ENCODE assay signal across 8 mouse cellular contexts in genomic region chr5:22745529-22745884, GRCm38 (mm10). TPM values are rescaled to one million over a fixed set of nuclear protein-coding genes. Genes with fewer than 3 reads are reported as not detected.
DNase-seq lines count a peak whose midpoint lies in the region; ATAC-seq and TF ChIP-seq lines count a peak whose summit lies in the region.

No protein-coding gene starts in this region.

- no peak for TF ChIP-seq POLR2A in embryonic fibroblast, embryonic 13.5 days (IDR thresholded peaks at IDR 0.05; ENCODE audit: low read depth, low read length)

- H3K9ac ChIP-seq in kidney, embryonic 16.5 days (replicated peaks; ENCODE audit: low read length), result peak overlapping the region; percentile 31
- peak overlapping the region; percentile 57; the same call in 1 of the 2 replicates for H3K9ac ChIP-seq in intestine, embryonic 16.5 days (ENCODE audit: low read depth, low read length)
- peak overlapping the region; percentile 77 for H3K9ac ChIP-seq in neural tube, embryonic 14.5 days (replicated peaks; ENCODE audit: low read depth, low read length)

- H3K27ac ChIP-seq in kidney, embryonic 16.5 days (ENCODE audit: low read length), result no peak overlapping the region
- no peak overlapping the region for H3K27ac ChIP-seq in embryonic fibroblast, embryonic 13.5 days (ENCODE audit: insufficient read depth, low read length)
- no peak overlapping the region for H3K27ac ChIP-seq in intestine, embryonic 16.5 days (ENCODE audit: low read length)
- H3K27ac ChIP-seq in neural tube, embryonic 14.5 days (ENCODE audit: low read depth, low read length), result peak overlapping the region; percentile 28; the same call in 1 of the 2 replicates

- DNase-seq in kidney, postnatal 36 days, result no peak
- DNase-seq in right cerebral cortex, postnatal 25 days, result no peak
- DNase-seq in c-Kit-positive CD71-positive TER-119-positive erythroid progenitor cells, embryonic 14.5 days (ENCODE audit: low spot score), result no peak
- no peak for DNase-seq in ovary, postnatal 36 days (ENCODE audit: low spot score)

- H3K9me3 ChIP-seq in kidney, embryonic 16.5 days (ENCODE audit: low read length), result no peaks in the 10 kb centered on the region
- H3K9me3 ChIP-seq in intestine, embryonic 16.5 days (ENCODE audit: control insufficient read depth, low read length), result no peaks in the 10 kb centered on the region
- no peaks in the 10 kb centered on the region for H3K9me3 ChIP-seq in neural tube, embryonic 14.5 days (ENCODE audit: control insufficient read depth, low read length)

- H3K4me3 ChIP-seq in kidney, embryonic 16.5 days (ENCODE audit: low read length), result peak overlapping the region; percentile 57
- peak overlapping the region; percentile 28; the same call in 1 of the 2 replicates for H3K4me3 ChIP-seq in embryonic fibroblast, embryonic 13.5 days (ENCODE audit: insufficient read depth, low read length)
- peak overlapping the region; percentile 53 for H3K4me3 ChIP-seq in intestine, embryonic 16.5 days (ENCODE audit: low read length)
- H3K4me3 ChIP-seq in neural tube, embryonic 14.5 days (ENCODE audit: low read depth, low read length), result peak overlapping the region; percentile 51

- H3K4me1 ChIP-seq in kidney, embryonic 16.5 days (ENCODE audit: insufficient read depth, low read length), result peaks cover 17% of the 10 kb centered on the region
- H3K4me1 ChIP-seq in embryonic fibroblast, embryonic 13.5 days (ENCODE audit: control insufficient read depth, insufficient read depth, low read length), result no peaks in the 10 kb centered on the region
- H3K4me1 ChIP-seq in intestine, embryonic 16.5 days (ENCODE audit: control insufficient read depth, insufficient read depth, low read length), result 0 out of 2 replicates have a peak, but pooled peaks cover 5% of the 10 kb centered on the region
- 0 out of 2 replicates have a peak, but pooled peaks cover 4% of the 10 kb centered on the region for H3K4me1 ChIP-seq in neural tube, embryonic 14.5 days (ENCODE audit: control insufficient read depth, insufficient read depth, low read length)

- H3K36me3 ChIP-seq in kidney, embryonic 16.5 days (ENCODE audit: insufficient read depth, low read length), result no peaks in the 10 kb centered on the region
- no peaks in the 10 kb centered on the region for H3K36me3 ChIP-seq in intestine, embryonic 16.5 days (ENCODE audit: control insufficient read depth, insufficient read depth, low read length)
- no peaks in the 10 kb centered on the region for H3K36me3 ChIP-seq in neural tube, embryonic 14.5 days (ENCODE audit: control insufficient read depth, insufficient read depth, low read length)

- H3K27me3 ChIP-seq in kidney, embryonic 16.5 days (ENCODE audit: insufficient read depth, low read length), result peaks cover 47% of the 10 kb centered on the region
- H3K27me3 ChIP-seq in intestine, embryonic 16.5 days (replicated peaks; ENCODE audit: control insufficient read depth, insufficient read depth, low read length), result peaks cover 15% of the 10 kb centered on the region
- H3K27me3 ChIP-seq in neural tube, embryonic 14.5 days (ENCODE audit: control insufficient read depth, insufficient read depth, low read length), result peaks cover 3% of the 10 kb centered on the region; the same call in 1 of the 2 replicates

- no peak for TF ChIP-seq CTCF in embryonic fibroblast, embryonic 13.5 days (IDR thresholded peaks at IDR 0.05; ENCODE audit: borderline replicate concordance, insufficient read depth, low read length)

- WGBS in kidney, embryonic 16.5 days, result 2% methylated on average over 10 of the region's 10 CpGs
- 2% methylated on average over 10 of the region's 10 CpGs for WGBS in intestine, embryonic 16.5 days
- 2% methylated on average over 10 of the region's 10 CpGs for WGBS in neural tube, embryonic 14.5 days

- ATAC-seq in kidney, embryonic 16.5 days (ENCODE audit: low FRiP score, low TSS enrichment), result no peak
- no peak for ATAC-seq in intestine, embryonic 16.5 days
- peak; percentile 30 for ATAC-seq in neural tube, embryonic 14.5 days (ENCODE audit: low read depth)

- peak overlapping the region; percentile 97 for H3K4me2 ChIP-seq in kidney, embryonic 16.5 days (replicated peaks; ENCODE audit: low read depth, low read length)
- H3K4me2 ChIP-seq in intestine, embryonic 16.5 days (ENCODE audit: low read depth, low read length), result peak overlapping the region; percentile 91
- H3K4me2 ChIP-seq in neural tube, embryonic 14.5 days (ENCODE audit: low read depth, low read length), result peak overlapping the region; percentile 96

RNA-seq across cellular contexts. Expression of gene Lhfpl3, which starts 0.4 kb away (rescaled TPM):
- 0.31 and 0.40 TPM in 2 replicates for polyA plus RNA-seq in kidney, embryonic 16.5 days (2015; fragmentation: Nextera tagmentation; extraction: Ambion mirVana)
- 0.25 and 0.49 TPM in 2 replicates for polyA plus RNA-seq in embryonic fibroblast, embryonic 13.5 days (2011; ENCODE audit: insufficient read length, low read depth, missing spikeins)
- polyA plus RNA-seq in intestine, embryonic 16.5 days (2015; fragmentation: Nextera tagmentation; extraction: Ambion mirVana), result 0.05 TPM in 1 of 2 replicates, not detected in the other
- 19.3 and 27.6 TPM in 2 replicates for polyA plus RNA-seq in neural tube, embryonic 14.5 days (2014; fragmentation: Nextera tagmentation; extraction: Ambion mirVana)

Comparison
In these comparisons a context has a peak if more than half of its experiments do, and no peak if none do; other contexts are left out.
1. RNA of gene Lhfpl3, which starts 0.4 kb away (polyA plus RNA-seq): 19.3 to 27.6 TPM in neural tube, embryonic 14.5 days; 0.25 to 0.49 TPM in embryonic fibroblast, embryonic 13.5 days, 0.31 to 0.40 TPM in kidney, embryonic 16.5 days and 0.05 TPM in intestine, embryonic 16.5 days; every median in the first group is over 10 times any median in the second.
2. Peak in every context shown above with its lines, with median percentiles within 50 percentile points of each other: H3K4me2 ChIP-seq, H3K4me3 ChIP-seq and H3K9ac ChIP-seq.